Mouse (Mus musculus) liver, embryonic 13.5 days (tissue): Measurements from ENCODE around the gene Trim2. TPM values are rescaled to one million over a fixed set of nuclear protein-coding genes. Genes with fewer than 3 reads are reported as not detected.

ENCODE experiments used
- ATAC-seq: fragments of 200-750 bp; cut with Nextera tagmentation; 2 replicates; pipeline ENCODE4 v1.8.0; 2017; ENCODE audit warnings: low read depth, mild to moderate bottlenecking, moderate number of reproducible peaks, moderate library complexity
- DNase-seq: peaks from one replicate; pipeline ENCODE4 v3.0.0; 2022
- H3K27ac ChIP-seq: fragments of 300-500 bp; sonication (generic); 2 replicates; pipeline ENCODE4 v1.5.1; 2015; ENCODE audit warnings: moderate library complexity, mild to moderate bottlenecking, inconsistent platforms
- H3K27me3 ChIP-seq: fragments of 300-500 bp; sonication (generic); 2 replicates; pipeline ENCODE4 v1.6.1; 2015; ENCODE audit warnings: mild to moderate bottlenecking, inconsistent platforms
- H3K36me3 ChIP-seq: fragments of 300-500 bp; sonication (generic); 2 replicates; pipeline ENCODE4 v1.6.1; 2015; ENCODE audit warnings: mild to moderate bottlenecking, inconsistent platforms
- H3K4me1 ChIP-seq: fragments of 300-500 bp; sonication (generic); replicated peaks from 2 replicates; pipeline ENCODE4 v1.6.1; 2015; ENCODE audit warnings: inconsistent platforms
- H3K4me2 ChIP-seq: fragments of 300-500 bp; sonication (generic); 2 replicates; pipeline ENCODE4 v1.6.1; 2015; ENCODE audit warnings: inconsistent platforms, mild to moderate bottlenecking, moderate library complexity
- H3K4me3 ChIP-seq: fragments of 300-500 bp; sonication (generic); replicated peaks from 2 replicates; pipeline ENCODE4 v1.5.1; 2015; ENCODE audit warnings: mild to moderate bottlenecking, inconsistent platforms
- H3K9ac ChIP-seq: fragments of 300-500 bp; sonication (generic); 2 replicates; pipeline ENCODE4 v1.6.1; 2015; ENCODE audit warnings: mild to moderate bottlenecking, inconsistent platforms
- H3K9me3 ChIP-seq: fragments of 300-500 bp; sonication (generic); replicated peaks from 2 replicates; pipeline ENCODE4 v1.6.1; 2016; ENCODE audit warnings: inconsistent platforms
- WGBS: fragments of 180-500 bp; shearing (Covaris S2); methylation state at CpG from one replicate; pipeline ENCODE4 v1.1.7; 2015; ENCODE audit not compliant: insufficient replicate concordance; 5-methylcytosine and 5-hydroxymethylcytosine counted together
- polyA plus RNA-seq: library from polyadenylated mRNA; unstranded; fragments of >200 nt; fragmentation: Nextera tagmentation; extraction: Ambion mirVana; gene quantifications from 2 replicates; pipeline ENCODE4 v1.2.1, GENCODE M21; 2015

Gene Trim2
- polyA plus RNA-seq, 1 experiment from 2014 or later = 3.9 TPM

DNA sequence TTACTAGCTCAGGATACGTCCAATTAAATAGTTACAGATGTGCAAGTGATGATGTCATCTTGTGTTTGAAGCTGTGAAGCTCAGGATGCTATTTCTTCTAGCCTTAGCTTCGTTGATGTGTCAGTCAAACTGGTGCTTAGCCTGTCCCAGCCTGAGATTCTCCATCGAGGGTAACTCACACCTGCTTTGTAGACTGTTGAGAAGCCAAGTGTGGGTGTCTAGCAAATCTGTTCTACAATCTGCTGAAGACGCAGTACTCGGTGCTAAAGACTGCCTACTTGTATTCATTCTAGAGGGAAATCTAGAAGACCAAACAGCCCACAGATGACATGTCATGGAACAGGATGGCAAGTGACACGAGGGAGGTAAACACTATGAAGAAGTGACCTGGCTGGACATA lies 101.0 kb downstream of the Trim2 start:
- no peaks in the 10 kb centered on the region for H3K36me3 ChIP-seq
- H3K27ac ChIP-seq = no peak overlapping the region
- no peak overlapping the region for H3K4me2 ChIP-seq
- H3K4me1 ChIP-seq = no peaks in the 10 kb centered on the region
- no peak overlapping the region for H3K9ac ChIP-seq
- no peak overlapping the region for H3K4me3 ChIP-seq
- DNase-seq (no peak), ATAC-seq (no peak)
- no peaks in the 10 kb centered on the region for H3K27me3 ChIP-seq
- H3K9me3 ChIP-seq = no peaks in the 10 kb centered on the region
- 62% methylated on average over 6 of the region's 6 CpGs for WGBS

DNA sequence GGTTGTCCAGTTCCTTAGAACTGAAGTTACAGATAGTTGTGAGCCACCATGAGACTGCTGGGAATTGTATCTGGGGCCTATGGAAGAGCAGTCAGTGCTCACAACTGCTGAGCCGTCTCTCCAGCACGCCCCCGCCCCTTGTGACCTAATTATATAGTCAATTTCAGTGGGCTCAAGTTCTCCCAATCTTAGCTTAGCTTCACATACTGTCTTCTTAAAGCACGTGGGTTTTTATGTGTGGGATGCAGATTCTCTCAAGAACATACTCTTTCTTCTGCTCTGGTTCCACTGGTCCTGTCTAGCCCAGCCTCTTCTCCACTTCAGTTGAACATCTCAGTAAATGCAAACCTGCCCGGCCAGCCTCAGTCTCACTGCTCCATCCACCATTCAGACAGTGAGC lies 102.0 kb downstream of the Trim2 start:
- no peak overlapping the region for H3K27ac ChIP-seq
- H3K36me3 ChIP-seq = no peaks in the 10 kb centered on the region
- H3K9ac ChIP-seq = no peak overlapping the region
- ATAC-seq = no peak
- 69% methylated on average over 5 of the region's 5 CpGs for WGBS
- DNase-seq = no peak
- H3K4me3 ChIP-seq = no peak overlapping the region
- no peaks in the 10 kb centered on the region for H3K27me3 ChIP-seq
- no peak overlapping the region for H3K4me2 ChIP-seq
- H3K4me1 ChIP-seq = no peaks in the 10 kb centered on the region
- no peaks in the 10 kb centered on the region for H3K9me3 ChIP-seq

DNA sequence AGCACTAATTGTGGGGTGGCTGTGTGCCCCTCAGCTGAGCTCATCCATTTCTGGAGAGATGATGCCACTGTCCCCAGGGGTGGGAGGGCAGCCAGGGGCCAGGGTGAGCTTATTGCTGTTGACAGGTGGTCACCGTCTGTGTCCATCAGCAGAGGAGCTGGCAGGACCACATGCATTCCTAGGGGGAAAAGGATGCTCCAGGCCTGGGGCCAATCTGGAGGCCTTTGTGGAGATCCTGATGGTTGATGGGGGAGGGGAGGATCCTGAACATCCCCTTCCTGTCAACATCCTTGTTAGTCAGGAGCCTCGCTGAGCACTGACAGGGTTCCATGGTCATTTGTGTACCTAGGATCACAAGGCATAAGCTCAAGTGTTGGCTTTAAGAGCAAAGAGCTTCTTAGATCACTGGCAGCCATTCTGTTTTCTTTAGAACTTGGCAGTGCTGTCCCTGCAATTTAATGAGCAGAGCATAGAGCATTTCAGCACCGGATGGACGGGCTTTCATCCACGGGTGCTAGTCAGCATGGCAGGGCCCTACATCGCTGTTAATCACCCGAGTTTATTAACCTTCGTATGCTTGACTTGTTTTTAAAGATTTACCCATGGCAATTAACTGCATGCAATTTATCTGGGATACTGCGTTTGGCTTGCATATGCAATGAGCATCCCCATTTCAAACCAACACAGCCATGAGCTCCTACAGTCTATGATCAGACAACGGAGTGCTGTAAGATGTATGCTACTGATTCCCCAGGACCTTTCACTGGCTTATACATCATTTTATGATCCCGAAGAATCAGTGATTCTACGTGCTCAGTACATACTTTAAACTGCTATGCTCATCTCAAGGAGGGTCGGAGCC lies 105.9 kb downstream of the Trim2 start:
- Histone ChIP-seq H3K36me3 (no peaks in the 10 kb centered on the region), H3K27me3 (no peaks in the 10 kb centered on the region), H3K4me3 (no peak overlapping the region), H3K4me2 (no peak overlapping the region), H3K4me1 (no peaks in the 10 kb centered on the region), H3K9ac (no peak overlapping the region), H3K27ac (no peak overlapping the region), H3K9me3 (no peaks in the 10 kb centered on the region)
- ATAC-seq (no peak), DNase-seq (no peak)
- 69% methylated on average over 13 of the region's 13 CpGs for WGBS

DNA sequence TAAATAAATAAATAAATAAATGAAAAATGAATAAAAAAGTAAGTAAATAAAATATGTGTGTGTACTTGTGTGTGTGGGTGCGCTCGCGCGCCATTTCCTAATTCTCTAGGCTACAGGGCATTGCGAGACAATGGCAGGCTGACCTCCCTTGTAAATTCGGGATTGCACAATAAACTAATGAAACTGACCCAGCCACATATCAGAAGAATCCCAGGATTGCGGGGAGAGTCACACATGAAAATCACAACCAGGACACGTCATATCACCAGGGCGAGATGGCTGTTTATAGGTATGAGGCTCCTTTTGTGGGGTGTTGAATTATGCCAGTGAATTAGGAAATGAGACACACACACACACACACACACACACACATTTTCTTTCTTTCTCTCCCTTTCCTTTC lies 107.2 kb downstream of the Trim2 start:
- WGBS = 83% methylated on average over 9 of the region's 9 CpGs
- H3K4me3 ChIP-seq = no peak overlapping the region
- no peaks in the 10 kb centered on the region for H3K36me3 ChIP-seq
- ATAC-seq = no peak
- H3K4me1 ChIP-seq = no peaks in the 10 kb centered on the region
- H3K9me3 ChIP-seq = no peaks in the 10 kb centered on the region
- no peak overlapping the region for H3K9ac ChIP-seq
- no peaks in the 10 kb centered on the region for H3K27me3 ChIP-seq
- no peak overlapping the region for H3K27ac ChIP-seq
- no peak overlapping the region for H3K4me2 ChIP-seq
- no peak for DNase-seq

DNA sequence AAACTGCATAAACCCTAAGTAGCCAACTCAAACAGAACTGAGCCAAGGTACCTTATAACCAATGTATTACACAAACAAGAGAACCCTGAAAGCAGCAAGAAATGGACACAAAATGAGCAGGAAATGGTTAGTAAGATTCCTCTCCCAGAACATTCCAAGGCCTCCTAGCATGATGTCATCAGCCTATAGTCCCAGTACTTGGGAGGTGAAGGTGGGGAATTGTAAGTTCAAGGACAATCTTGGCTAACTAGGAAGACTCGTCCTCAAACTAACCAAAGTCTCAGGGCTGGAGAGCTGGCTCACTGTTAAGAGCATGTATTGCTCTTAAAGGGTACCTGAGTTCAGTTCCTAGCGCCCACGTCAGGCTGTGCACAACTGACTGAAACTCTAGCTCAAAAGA lies 108.4 kb downstream of the Trim2 start:
- H3K4me2 ChIP-seq = no peak overlapping the region
- no peak overlapping the region for H3K27ac ChIP-seq
- no peaks in the 10 kb centered on the region for H3K4me1 ChIP-seq
- H3K36me3 ChIP-seq = no peaks in the 10 kb centered on the region
- peaks cover 3% of the 10 kb centered on the region; the same call in 1 of the 2 replicates for H3K27me3 ChIP-seq
- WGBS = 77% methylated on average over 3 of the region's 3 CpGs
- no peak overlapping the region for H3K4me3 ChIP-seq
- no peak overlapping the region for H3K9ac ChIP-seq
- no peaks in the 10 kb centered on the region for H3K9me3 ChIP-seq
- DNase-seq (no peak), ATAC-seq (no peak)

DNA sequence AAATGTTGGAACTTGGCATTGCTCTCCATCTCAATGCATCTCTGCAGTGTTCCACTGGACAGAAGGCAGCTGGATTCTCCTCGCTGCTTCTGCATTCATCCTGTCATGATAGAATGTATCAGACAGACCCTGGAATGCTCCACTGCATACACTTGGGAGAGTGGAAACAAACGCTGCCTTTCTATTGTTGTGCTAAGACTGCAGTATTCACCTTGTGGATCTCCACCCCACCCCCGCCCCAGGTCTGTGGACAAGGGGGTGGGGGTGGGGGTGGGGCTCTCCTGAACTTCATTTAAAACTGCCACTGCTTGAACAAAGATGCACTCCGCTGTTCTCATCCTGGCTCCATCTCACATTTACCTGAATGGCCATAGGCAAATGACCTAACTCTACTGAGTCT lies 112.8 kb downstream of the Trim2 start:
- Histone ChIP-seq H3K9me3 (no peaks in the 10 kb centered on the region), H3K4me2 (no peak overlapping the region), H3K9ac (no peak overlapping the region), H3K4me1 (peaks cover 6% of the 10 kb centered on the region), H3K36me3 (no peaks in the 10 kb centered on the region), H3K27me3 (peaks cover 43% of the 10 kb centered on the region), H3K4me3 (no peak overlapping the region), H3K27ac (no peak overlapping the region)
- no peak for DNase-seq
- 53% methylated on average over 4 of the region's 4 CpGs for WGBS
- no peak for ATAC-seq

DNA sequence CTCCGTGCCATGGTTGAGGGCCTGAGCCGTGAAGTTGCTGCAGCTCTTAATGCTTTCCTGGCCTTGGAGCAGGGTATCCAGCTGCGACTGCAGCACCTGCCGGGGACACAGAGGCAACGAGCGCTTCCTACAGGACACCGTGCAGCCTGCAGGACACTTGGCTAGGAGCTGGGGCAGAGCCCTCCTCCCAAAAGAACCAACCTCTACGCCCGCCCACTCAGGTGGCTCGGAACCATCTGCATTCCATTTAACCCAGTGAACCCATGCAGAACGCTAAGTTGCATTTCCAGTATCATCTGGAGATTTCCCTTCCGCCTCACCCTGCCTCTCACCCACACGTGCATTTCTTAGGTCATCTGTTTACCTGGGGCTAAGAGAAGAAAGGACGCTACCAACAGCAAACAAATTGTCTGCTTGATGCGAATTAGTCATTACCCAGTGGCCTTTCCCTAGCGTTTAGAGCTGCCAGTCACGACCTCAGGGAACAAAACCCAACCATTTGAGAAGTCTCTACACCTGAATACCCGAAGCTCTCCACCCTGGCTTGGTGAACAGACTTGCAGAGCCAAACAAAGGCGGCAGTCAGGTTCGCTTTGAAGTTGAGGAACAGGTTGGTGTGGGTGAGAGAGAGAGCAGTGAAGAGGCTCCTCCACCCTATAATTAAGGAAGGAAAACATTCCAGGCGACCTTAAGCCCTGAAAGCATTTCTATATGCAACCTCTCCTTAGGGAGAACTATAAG lies 115.4 kb downstream of the Trim2 start:
- Histone ChIP-seq H3K4me3 (peak overlapping the region; percentile 16; the same call in 1 of the 2 replicates), H3K9ac (no peak overlapping the region), H3K27me3 (peaks cover 44% of the 10 kb centered on the region), H3K4me1 (peaks cover 6% of the 10 kb centered on the region), H3K9me3 (no peaks in the 10 kb centered on the region), H3K27ac (no peak overlapping the region), H3K4me2 (peak overlapping the region; percentile 45), H3K36me3 (no peaks in the 10 kb centered on the region)
- ATAC-seq (no peak), DNase-seq (no peak)
- WGBS = 29% methylated on average over 21 of the region's 21 CpGs

DNA sequence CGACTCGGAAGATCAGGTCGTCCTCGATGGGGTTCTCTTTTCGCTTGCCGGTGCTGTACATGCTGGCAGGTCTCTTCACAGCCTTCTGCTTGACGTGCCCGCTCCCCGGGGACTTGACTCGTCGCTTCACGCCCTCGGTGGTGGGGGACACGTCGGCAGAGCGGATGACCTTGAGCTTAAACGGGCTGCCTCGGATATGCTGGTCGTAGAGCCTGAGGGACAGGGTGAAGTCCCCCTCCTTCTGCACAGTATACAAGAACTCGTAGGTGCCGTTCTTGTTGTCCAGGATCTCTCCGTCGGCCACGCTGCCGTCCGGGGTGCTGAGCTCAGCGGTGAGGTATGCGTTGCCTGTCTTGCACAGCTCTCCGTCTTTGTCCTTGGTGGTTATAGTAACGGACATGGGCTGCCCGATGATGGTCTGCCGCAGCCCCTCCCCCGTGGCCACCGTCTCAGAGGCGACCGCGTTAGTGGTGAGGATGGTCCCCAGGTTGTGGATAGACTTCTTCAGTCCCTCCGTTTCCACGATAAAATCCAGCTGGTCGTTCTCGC lies 116.1 kb downstream of the Trim2 start:
- Histone ChIP-seq H3K4me2 (peak overlapping the region; percentile 45), H3K4me3 (peak overlapping the region; percentile 16), H3K4me1 (peaks cover 6% of the 10 kb centered on the region), H3K36me3 (no peaks in the 10 kb centered on the region), H3K27ac (no peak overlapping the region), H3K27me3 (peaks cover 44% of the 10 kb centered on the region), H3K9me3 (no peaks in the 10 kb centered on the region), H3K9ac (no peak overlapping the region)
- ATAC-seq = no peak
- no peak for DNase-seq
- 3% methylated on average over 41 of the region's 41 CpGs for WGBS

DNA sequence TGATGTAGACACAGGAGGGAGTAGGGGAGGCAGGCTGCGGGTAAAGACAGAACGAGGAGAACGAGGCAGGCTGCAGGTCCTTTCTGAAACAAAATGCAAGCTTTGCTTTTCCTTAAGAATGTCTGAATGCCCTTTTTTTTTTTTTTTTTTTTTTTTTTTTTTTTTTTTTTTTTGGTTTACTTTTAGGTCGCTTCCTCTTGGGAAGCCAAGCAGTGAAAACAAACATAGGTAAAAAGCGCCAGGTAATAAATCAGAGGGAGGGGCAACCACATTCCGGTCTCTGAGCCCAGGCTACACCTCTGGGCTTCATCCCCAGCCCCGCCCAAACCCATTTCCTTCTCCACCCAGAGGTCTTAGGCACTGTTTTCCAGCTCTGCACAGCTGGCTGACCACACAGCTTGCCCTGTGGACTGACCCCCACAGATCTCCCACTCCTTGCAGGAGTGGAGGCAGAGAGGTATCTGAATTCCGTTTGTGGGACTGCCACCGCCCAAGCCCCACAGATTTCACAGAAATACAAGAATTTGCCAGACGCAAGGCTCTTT lies 117.0 kb downstream of the Trim2 start:
- ATAC-seq (no peak), DNase-seq (no peak)
- Histone ChIP-seq H3K4me3 (peak overlapping the region; percentile 16; the same call in 1 of the 2 replicates), H3K4me2 (peak overlapping the region; percentile 45), H3K36me3 (no peaks in the 10 kb centered on the region), H3K4me1 (peaks cover 6% of the 10 kb centered on the region), H3K27me3 (peaks cover 44% of the 10 kb centered on the region), H3K9me3 (no peaks in the 10 kb centered on the region), H3K27ac (no peak overlapping the region), H3K9ac (no peak overlapping the region)
- WGBS = 16% methylated on average over 10 of the region's 10 CpGs

DNA sequence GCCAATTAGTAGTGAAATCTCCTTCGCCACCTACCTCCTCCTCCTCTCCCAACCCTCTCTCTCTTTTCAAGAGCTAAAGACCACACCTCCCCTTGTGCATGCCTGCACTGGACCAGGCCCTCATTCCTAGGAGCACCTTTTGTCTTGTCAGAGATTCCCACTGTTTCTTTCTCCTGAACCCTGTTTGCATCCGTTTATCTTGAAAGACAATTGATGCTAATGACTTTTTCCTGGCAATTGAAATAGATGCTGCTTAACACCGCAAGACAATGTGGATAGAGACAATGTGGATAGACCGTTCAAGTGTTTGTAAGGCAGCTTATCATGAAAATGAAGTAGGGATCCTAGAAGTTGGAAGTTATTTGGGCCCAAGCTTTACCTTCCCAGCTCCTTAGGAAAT lies 125.0 kb downstream of the Trim2 start:
- Histone ChIP-seq H3K27me3 (no peaks in the 10 kb centered on the region), H3K36me3 (no peaks in the 10 kb centered on the region), H3K4me2 (no peak overlapping the region), H3K4me1 (no peaks in the 10 kb centered on the region), H3K27ac (no peak overlapping the region), H3K9me3 (no peaks in the 10 kb centered on the region), H3K4me3 (no peak overlapping the region), H3K9ac (no peak overlapping the region)
- 56% methylated on average over 4 of the region's 4 CpGs for WGBS
- no peak for DNase-seq
- no peak for ATAC-seq

DNA sequence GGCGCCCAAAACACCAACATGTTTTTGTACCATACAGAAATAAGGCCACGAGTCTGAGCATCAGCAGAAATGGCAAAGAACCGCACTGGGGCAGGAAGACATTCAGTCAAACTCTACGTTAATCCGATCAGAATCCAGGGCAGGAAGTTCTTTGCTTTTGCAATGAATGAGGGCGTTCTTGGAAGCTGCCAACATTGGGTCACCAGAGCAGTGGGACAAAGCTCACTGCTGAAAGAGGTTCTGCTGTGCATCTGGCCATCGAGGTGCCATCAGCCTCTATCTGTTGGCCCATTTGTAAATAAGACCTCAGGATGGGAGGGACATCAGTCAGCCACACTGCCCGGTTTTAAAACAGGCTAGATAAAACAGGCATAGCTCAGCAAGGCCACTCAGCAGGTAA lies 125.6 kb downstream of the Trim2 start:
- ATAC-seq (no peak), DNase-seq (no peak)
- 42% methylated on average over 8 of the region's 8 CpGs for whole genome bisulfite sequencing

More for the DNA sequence above, 125.6 kb downstream of the Trim2 start:
- Histone ChIP-seq H3K9ac (no peak overlapping the region), H3K4me3 (no peak overlapping the region), H3K4me1 (no peaks in the 10 kb centered on the region), H3K27me3 (no peaks in the 10 kb centered on the region), H3K36me3 (no peaks in the 10 kb centered on the region), H3K27ac (no peak overlapping the region), H3K4me2 (no peak overlapping the region), H3K9me3 (no peaks in the 10 kb centered on the region)
